Mouse (Mus musculus) ES-Bruce4 (cell line): ENCODE measurements around the gene Mlxip. TPM values are rescaled to one million over a fixed set of nuclear protein-coding genes. Genes with fewer than 3 reads are reported as not detected.

ENCODE experiments used
- H3K27ac ChIP-seq: 2 replicates; pipeline ENCODE4 v1.5.1; 2012; ENCODE audit warnings: low read length, inconsistent platforms; ENCODE audit not compliant: insufficient read depth
- H3K27me3 ChIP-seq: 2 replicates; pipeline ENCODE4 v1.6.1; 2012; ENCODE audit warnings: mild to moderate bottlenecking, low read length, inconsistent platforms; ENCODE audit not compliant: control insufficient read depth, poor library complexity, insufficient read depth, severe bottlenecking
- H3K36me3 ChIP-seq: 2 replicates; pipeline ENCODE4 v1.6.1; 2012; ENCODE audit warnings: inconsistent platforms, mild to moderate bottlenecking, low read length, moderate library complexity; ENCODE audit not compliant: control insufficient read depth, poor library complexity, insufficient read depth, severe bottlenecking
- H3K4me1 ChIP-seq: one replicate; pipeline ENCODE4 v1.8.1; 2011; ENCODE audit warnings: low read length; ENCODE audit not compliant: control insufficient read depth, insufficient read depth
- H3K4me3 ChIP-seq: 2 replicates; pipeline ENCODE4 v1.5.1; 2011; ENCODE audit warnings: low read depth, mild to moderate bottlenecking, low read length
- H3K9ac ChIP-seq: 2 replicates; pipeline ENCODE4 v1.6.1; 2012; ENCODE audit warnings: low read depth, mild to moderate bottlenecking, inconsistent platforms; ENCODE audit not compliant: poor library complexity, severe bottlenecking
- H3K9me3 ChIP-seq: replicated peaks from 2 replicates; pipeline ENCODE4 v1.6.1; 2012; ENCODE audit warnings: mild to moderate bottlenecking, low read length, inconsistent platforms; ENCODE audit not compliant: control insufficient read depth, poor library complexity, insufficient read depth, severe bottlenecking
- CTCF ChIP-seq: IDR thresholded peaks from one replicate; pipeline ENCODE4 v1.8.1; 2011; ENCODE audit warnings: low read depth, low read length
- EP300 ChIP-seq: IDR thresholded peaks from 2 replicates; pipeline ENCODE4 v1.6.1; 2011; ENCODE audit warnings: low read depth, low read length; ENCODE audit not compliant: insufficient read depth
- POLR2A ChIP-seq: IDR thresholded peaks from one replicate; pipeline ENCODE4 v1.8.1; 2011; ENCODE audit warnings: low read length; ENCODE audit not compliant: insufficient read depth
- polyA plus RNA-seq: library from polyadenylated mRNA; stranded (reverse); fragments of >200 nt; gene quantifications from 2 replicates; pipeline ENCODE4 v1.2.4, GENCODE M21; 2011; ENCODE audit warnings: low read depth; ENCODE audit not compliant: missing spikeins, insufficient read depth, insufficient read length

Mlxip gene
- polyA plus RNA-seq, 1 experiment, result 22.5 TPM

GRCm38 (mm10) chr5:123397786-123398185 lies 3.2 kb downstream of the Mlxip start:
- Histone ChIP-seq H3K9ac (no peak overlapping the region), H3K4me3 (no peak overlapping the region), H3K27ac (no peak overlapping the region), H3K4me1 (peaks cover 2% of the 10 kb centered on the region), H3K27me3 (no peaks in the 10 kb centered on the region), H3K9me3 (no peaks in the 10 kb centered on the region), H3K36me3 (no peaks in the 10 kb centered on the region)
- no peak for TF ChIP-seq POLR2A

DNA sequence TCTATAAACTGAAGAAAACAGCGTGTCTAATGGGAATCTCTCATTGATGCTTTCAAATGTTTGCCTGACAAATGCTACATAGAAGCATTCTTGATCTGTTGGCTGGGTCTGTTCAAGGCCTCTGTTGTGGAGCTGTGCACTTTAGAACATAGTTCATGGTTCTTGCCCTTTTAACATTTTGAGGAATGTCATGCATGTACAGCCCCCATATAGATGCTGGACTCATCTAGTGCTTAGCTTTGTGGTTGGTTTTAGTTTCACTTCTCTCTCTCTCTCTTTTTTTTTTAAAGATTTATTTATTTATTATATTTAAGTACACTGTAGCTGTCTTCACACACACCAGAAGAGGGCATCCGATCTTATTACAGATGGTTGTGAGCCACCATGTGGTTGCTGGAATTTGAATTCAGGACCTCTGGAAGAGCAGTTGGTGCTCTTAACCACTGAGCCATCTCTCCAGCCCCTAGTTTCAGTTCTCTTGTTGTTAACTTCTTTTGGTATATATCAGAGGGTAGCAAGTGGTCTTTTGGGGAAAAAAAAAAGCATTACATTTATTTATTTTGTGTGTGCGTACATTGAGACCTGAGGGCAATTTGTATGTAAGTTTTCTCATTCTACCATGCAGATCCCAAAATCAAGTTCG lies 4.4 kb downstream of the Mlxip start:
- TF ChIP-seq CTCF (no peak), EP300 (no peak), POLR2A (no peak)
- Histone ChIP-seq H3K9ac (no peak overlapping the region), H3K4me1 (peaks cover 2% of the 10 kb centered on the region), H3K9me3 (no peaks in the 10 kb centered on the region), H3K27me3 (no peaks in the 10 kb centered on the region), H3K4me3 (no peak overlapping the region), H3K36me3 (no peaks in the 10 kb centered on the region), H3K27ac (no peak overlapping the region)

- Histone ChIP-seq H3K4me1 (no peaks in the 10 kb centered on the region), H3K9me3 (0 out of 2 replicates have a peak, but pooled peaks cover 5% of the 10 kb centered on the region), H3K27me3 (no peaks in the 10 kb centered on the region), H3K9ac (no peak overlapping the region), H3K27ac (no peak overlapping the region), H3K36me3 (no peaks in the 10 kb centered on the region), H3K4me3 (no peak overlapping the region)
- TF ChIP-seq CTCF (no peak), EP300 (no peak), POLR2A (no peak)
These were observed 9.9 kb downstream of the Mlxip start for GRCm38 (mm10) chr5:123404480-123404879.

- H3K9me3 ChIP-seq, result 0 out of 2 replicates have a peak, but pooled peaks cover 5% of the 10 kb centered on the region
- H3K36me3 ChIP-seq, result no peaks in the 10 kb centered on the region; the same call in 1 of the 2 replicates
- H3K4me3 ChIP-seq, result no peak overlapping the region
- H3K27me3 ChIP-seq, result no peaks in the 10 kb centered on the region
- no peak for TF ChIP-seq CTCF
- TF ChIP-seq POLR2A, result no peak
- no peak for TF ChIP-seq EP300
- no peak overlapping the region for H3K9ac ChIP-seq
- H3K4me1 ChIP-seq, result no peaks in the 10 kb centered on the region
- no peak overlapping the region for H3K27ac ChIP-seq
These were observed 12.4 kb downstream of the Mlxip start for GRCm38 (mm10) chr5:123406952-123407351.

GRCm38 (mm10) chr5:123408176-123408575 lies 13.6 kb downstream of the Mlxip start:
- Histone ChIP-seq H3K36me3 (no peaks in the 10 kb centered on the region; the same call in 1 of the 2 replicates), H3K27ac (no peak overlapping the region), H3K4me3 (no peak overlapping the region), H3K9ac (no peak overlapping the region), H3K4me1 (no peaks in the 10 kb centered on the region), H3K9me3 (0 out of 2 replicates have a peak, but pooled peaks cover 5% of the 10 kb centered on the region), H3K27me3 (no peaks in the 10 kb centered on the region)
- no peak for TF ChIP-seq POLR2A
- no peak for TF ChIP-seq EP300
- no peak for TF ChIP-seq CTCF

- Histone ChIP-seq H3K4me1 (no peaks in the 10 kb centered on the region), H3K9ac (no peak overlapping the region), H3K4me3 (no peak overlapping the region), H3K9me3 (0 out of 2 replicates have a peak, but pooled peaks cover 5% of the 10 kb centered on the region), H3K27me3 (no peaks in the 10 kb centered on the region), H3K36me3 (no peaks in the 10 kb centered on the region; the same call in 1 of the 2 replicates), H3K27ac (no peak overlapping the region)
- no peak for TF ChIP-seq EP300
- TF ChIP-seq CTCF, result no peak
- no peak for TF ChIP-seq POLR2A
These were observed 17.6 kb downstream of the Mlxip start for GRCm38 (mm10) chr5:123412193-123412592.
